Mouse (Mus musculus) myocyte (in vitro differentiated cells): ENCODE measurements around the gene Zfp248. TPM values are rescaled to one million over a fixed set of nuclear protein-coding genes. Genes with fewer than 3 reads are reported as not detected.

Experiments
- H3K27me3 ChIP-seq: one replicate; pipeline ENCODE4 v1.6.1; 2011; ENCODE audit not compliant: control insufficient read depth, insufficient read depth, insufficient read length
- H3K36me3 ChIP-seq: one replicate; pipeline ENCODE4 v1.6.1; 2011; ENCODE audit not compliant: control insufficient read depth, insufficient read depth
- H3K4me2 ChIP-seq: one replicate; pipeline ENCODE4 v1.6.1; 2011; ENCODE audit warnings: low read depth, control low read depth
- H3K4me3 ChIP-seq: one replicate; pipeline ENCODE4 v1.5.1; 2011; ENCODE audit warnings: mild to moderate bottlenecking, control low read depth, moderate library complexity
- H3K79me2 ChIP-seq: one replicate; pipeline ENCODE4 v1.6.1; 2011; ENCODE audit not compliant: control insufficient read depth, insufficient read depth
- H3ac ChIP-seq: one replicate; pipeline ENCODE4 v1.6.1; 2011; ENCODE audit not compliant: control insufficient read depth, insufficient read length
- CEBPB ChIP-seq: IDR thresholded peaks from 2 replicates; pipeline ENCODE4 v1.6.1; 2011; ENCODE audit warnings: mild to moderate bottlenecking, moderate library complexity; ENCODE audit not compliant: poor library complexity, insufficient read depth, severe bottlenecking
- E2F4 ChIP-seq: IDR thresholded peaks from one replicate; pipeline ENCODE4 v1.6.1; 2011; ENCODE audit warnings: mild to moderate bottlenecking, control low read depth, moderate library complexity; ENCODE audit not compliant: insufficient read depth
- MAX ChIP-seq: IDR thresholded peaks from one replicate; pipeline ENCODE4 v1.6.1; 2011; ENCODE audit warnings: low read depth, mild to moderate bottlenecking, control low read depth
- MYOD1 ChIP-seq, 3 experiments: IDR thresholded peaks; one replicate each; pipeline ENCODE4 v1.6.1; 2011; ENCODE audit warnings: control low read depth in 2 of 3, low read depth in 2 of 3, mild to moderate bottlenecking in 2 of 3, moderate library complexity in 1 of 3; ENCODE audit not compliant: insufficient read length in 2 of 3, control insufficient read depth in 1 of 3
- MYOG ChIP-seq, 3 experiments: IDR thresholded peaks; one replicate each; pipeline ENCODE4 v1.6.1; 2011; ENCODE audit warnings: control low read depth in 2 of 3, low read depth in 2 of 3, mild to moderate bottlenecking in 2 of 3; ENCODE audit not compliant: insufficient read length in 2 of 3, control insufficient read depth in 1 of 3, insufficient read depth in 1 of 3
- POLR2A ChIP-seq: IDR thresholded peaks from one replicate; pipeline ENCODE4 v1.6.1; 2011; ENCODE audit warnings: low read depth, mild to moderate bottlenecking, control low read depth, moderate library complexity; ENCODE audit not compliant: insufficient read length
- POLR2AphosphoS2 ChIP-seq: IDR thresholded peaks from one replicate; pipeline ENCODE4 v1.6.1; 2011; ENCODE audit warnings: low read depth, control low read depth; ENCODE audit not compliant: insufficient read length
- REST ChIP-seq: IDR thresholded peaks from one replicate; pipeline ENCODE4 v1.6.1; 2011; ENCODE audit warnings: mild to moderate bottlenecking, control low read depth, moderate library complexity; ENCODE audit not compliant: insufficient read depth, insufficient read length
- SRF ChIP-seq: IDR thresholded peaks from one replicate; pipeline ENCODE4 v1.6.1; 2011; ENCODE audit warnings: low read depth; ENCODE audit not compliant: control insufficient read depth, insufficient read length
- TCF12 ChIP-seq: IDR thresholded peaks from one replicate; pipeline ENCODE4 v1.6.1; 2011; ENCODE audit warnings: mild to moderate bottlenecking, control low read depth; ENCODE audit not compliant: poor library complexity, insufficient read depth, severe bottlenecking
- TCF3 ChIP-seq: IDR thresholded peaks from one replicate; pipeline ENCODE4 v1.6.1; 2011; ENCODE audit warnings: low read depth, control low read depth; ENCODE audit not compliant: insufficient read length
- USF1 ChIP-seq: IDR thresholded peaks from one replicate; pipeline ENCODE4 v1.6.1; 2011; ENCODE audit warnings: low read depth, mild to moderate bottlenecking, control low read depth, moderate library complexity
- polyA plus RNA-seq: library from polyadenylated mRNA; unstranded; fragments of >200 nt; fragmentation: generic; extraction: Trizol; gene quantifications from one replicate; pipeline ENCODE4 v1.2.1, GENCODE M21; 2012; ENCODE audit warnings: missing spikeins

Zfp248 gene
- polyA plus RNA-seq = 1.2 TPM

- Histone ChIP-seq H3ac (peak within 1 kb of the TSS; percentile 27), H3K36me3 (no peaks in the 10 kb centered on the region)
These were observed at the start of gene Zfp248 for GRCm38 (mm10) chr6:118455042-118455631. Zfp248 (minus strand) TSS chr6:118455528.

DNA sequence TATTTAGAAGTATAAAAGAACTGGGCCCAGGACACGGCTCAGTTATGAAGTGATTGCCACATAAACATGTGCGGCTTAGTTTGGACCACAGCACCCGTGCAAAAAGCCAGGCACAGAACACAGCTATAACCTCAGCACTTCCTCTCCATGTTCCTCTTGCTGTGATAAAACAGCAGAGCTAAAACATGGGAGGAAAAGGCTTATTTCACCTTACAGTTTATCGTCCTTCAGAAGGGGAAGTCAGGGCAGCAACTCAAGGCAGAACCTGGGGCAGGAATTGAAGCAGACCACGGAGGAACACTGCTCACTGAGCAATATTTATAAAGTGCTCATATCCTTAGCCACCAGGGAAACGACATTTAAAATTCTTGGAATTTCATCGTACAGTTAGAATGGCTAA lies 43.7 kb upstream of the Zfp248 start:
- H3K4me3 ChIP-seq = no peak overlapping the region
- H3K27me3 ChIP-seq = no peaks in the 10 kb centered on the region
- no peak for TF ChIP-seq SRF
- no peak for TF ChIP-seq E2F4
- no peak overlapping the region for H3ac ChIP-seq
- H3K79me2 ChIP-seq = no peaks in the 10 kb centered on the region
- H3K4me2 ChIP-seq = no peak overlapping the region
- no peaks in the 10 kb centered on the region for H3K36me3 ChIP-seq

More at GRCm38 (mm10) chr6:118455042-118455631, at the start of gene Zfp248:
- TF ChIP-seq SRF (no peak), MYOG (IDR thresholded peaks at IDR 0.05; ENCODE audit: control insufficient read depth in 1 of 3, insufficient read depth in 1 of 3, insufficient read length in 2 of 3, low read depth in 2 of 3) (no peak), USF1 (no peak), E2F4 (no peak), POLR2AphosphoS2 (peak; percentile 88), TCF3 (no peak), POLR2A (peak; percentile 86), TCF12 (no peak), MYOD1 (IDR thresholded peaks at IDR 0.05; ENCODE audit: control insufficient read depth in 1 of 3, insufficient read length in 2 of 3, low read depth in 2 of 3) (peak in 1 of 3 experiments; percentile 15), REST (no peak), MAX (no peak)
- Histone ChIP-seq H3K4me3 (peak within 1 kb of the TSS; percentile 92), H3K4me2 (peak within 1 kb of the TSS; percentile 72), H3K27me3 (no peaks in the 10 kb centered on the region), H3K79me2 (no peaks in the 10 kb centered on the region)

DNA sequence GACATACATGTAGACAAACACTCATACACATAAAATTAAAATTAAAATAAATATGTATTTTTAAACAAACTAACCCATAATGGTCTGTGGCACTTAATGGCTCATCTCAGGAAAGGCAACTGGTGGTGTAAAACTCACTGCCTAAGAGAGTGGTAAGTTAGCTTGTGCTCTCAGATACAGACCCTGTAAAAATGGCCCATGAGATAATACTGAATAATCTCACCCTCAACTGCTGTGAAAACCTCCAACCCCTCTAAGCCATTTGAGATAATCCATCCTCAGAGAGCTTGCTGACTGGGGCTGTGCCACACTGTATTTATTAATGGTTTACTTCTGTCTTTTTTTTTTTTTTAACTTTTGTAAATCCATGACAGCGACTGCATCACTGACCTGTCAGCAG lies 26.8 kb upstream of the Zfp248 start:
- no peak overlapping the region for H3K4me2 ChIP-seq
- TF ChIP-seq POLR2AphosphoS2 = no peak
- no peak for TF ChIP-seq REST
- no peak for TF ChIP-seq TCF3
- TF ChIP-seq MYOG (IDR thresholded peaks at IDR 0.05; ENCODE audit: control insufficient read depth in 1 of 3, insufficient read depth in 1 of 3, insufficient read length in 2 of 3, low read depth in 2 of 3) = no peak
- TF ChIP-seq POLR2A = no peak
- TF ChIP-seq MAX = no peak
- no peak for TF ChIP-seq SRF

GRCm38 (mm10) chr6:118478957-118479708 lies 23.8 kb upstream of the Zfp248 start, which contains the start of gene Zfp9:
Zfp9 (minus strand) TSS chr6:118479320.
- Histone ChIP-seq H3K4me2 (peak within 1 kb of the TSS; percentile 94), H3K79me2 (peaks cover 36% of the 10 kb centered on the region), H3K4me3 (peak within 1 kb of the TSS; percentile 80), H3K27me3 (no peaks in the 10 kb centered on the region), H3K36me3 (peaks cover 8% of the 10 kb centered on the region), H3ac (peak within 1 kb of the TSS; percentile 3)
- peak; percentile 97 for TF ChIP-seq POLR2AphosphoS2
- TF ChIP-seq E2F4 = no peak
- peak; percentile 5 for TF ChIP-seq USF1
- TF ChIP-seq REST = peak; percentile 18
- peak; percentile 99 for TF ChIP-seq POLR2A
- TF ChIP-seq MAX = no peak
- no peak for TF ChIP-seq TCF12
- TF ChIP-seq SRF = no peak
- TF ChIP-seq TCF3 = no peak
- no peak for TF ChIP-seq MYOG (IDR thresholded peaks at IDR 0.05; ENCODE audit: control insufficient read depth in 1 of 3, insufficient read depth in 1 of 3, insufficient read length in 2 of 3, low read depth in 2 of 3)
- peak in 1 of 3 experiments; percentile 33 for TF ChIP-seq MYOD1 (IDR thresholded peaks at IDR 0.05; ENCODE audit: control insufficient read depth in 1 of 3, insufficient read length in 2 of 3, low read depth in 2 of 3)
- TF ChIP-seq CEBPB = no peak

More for the DNA sequence above, 26.8 kb upstream of the Zfp248 start:
- no peak overlapping the region for H3K4me3 ChIP-seq
- H3K79me2 ChIP-seq = peaks cover 16% of the 10 kb centered on the region
- H3K27me3 ChIP-seq = no peaks in the 10 kb centered on the region
- H3K36me3 ChIP-seq = no peaks in the 10 kb centered on the region
- no peak overlapping the region for H3ac ChIP-seq
